Mouse (Mus musculus) granulocyte monocyte progenitor cell, adult 5-6 weeks (primary cell): Measurements from ENCODE around the gene Nr4a2. TPM values are rescaled to one million over a fixed set of nuclear protein-coding genes. Genes with fewer than 3 reads are reported as not detected.

Source experiments
- ATAC-seq: replicated peaks from 2 replicates; pipeline ENCODE4 v1.8.0; 2016; ENCODE audit warnings: mild to moderate bottlenecking, moderate TSS enrichment, inconsistent platforms; ENCODE audit not compliant: poor library complexity, severe bottlenecking
- total RNA-seq, 2 experiments: library from RNA; stranded (forward) in 1 of 2; stranded (reverse) in 1 of 2; fragments of 200-712, 200-1000 nt in 1 of 2; fragments of >200 nt in 1 of 2; fragmentation: Nextera tagmentation in 1 of 2; gene quantifications; 2 replicates each; pipeline ENCODE4 v1.2.3; 2014 to 2017

Nr4a2 gene
- total RNA-seq (2014; fragmentation: Nextera tagmentation) = 4.5 and 4.9 TPM in 2 replicates
- total RNA-seq (2017) = 1.3 and 2.1 TPM in 2 replicates

GRCm38 (mm10) chr2:57123991-57124840, at the start of gene Nr4a2:
TSS of gene Nr4a2 (minus strand) at chr2:57124003.
- peak; percentile 91 for ATAC-seq

- ATAC-seq = no peak
These were observed 41.6 kb upstream of the Nr4a2 start for GRCm38 (mm10) chr2:57165416-57165815.

GRCm38 (mm10) chr2:57156814-57157213, 33.0 kb upstream of the Nr4a2 start:
- no peak for ATAC-seq

- ATAC-seq = no peak
These were observed 26.0 kb upstream of the Nr4a2 start for GRCm38 (mm10) chr2:57149796-57150195.

- ATAC-seq = no peak
These were observed 24.4 kb upstream of the Nr4a2 start for GRCm38 (mm10) chr2:57148231-57148630.

- no peak for ATAC-seq
These were observed 22.0 kb upstream of the Nr4a2 start for GRCm38 (mm10) chr2:57145646-57146421.

GRCm38 (mm10) chr2:57138594-57138993, 14.8 kb upstream of the Nr4a2 start:
- no peak for ATAC-seq

GRCm38 (mm10) chr2:57127461-57127860, 3.7 kb upstream of the Nr4a2 start:
- ATAC-seq = no peak

GRCm38 (mm10) chr2:57125891-57126290, 2.1 kb upstream of the Nr4a2 start:
- ATAC-seq = no peak

GRCm38 (mm10) chr2:57122986-57123980, 520 bp downstream of the Nr4a2 start:
- peak; percentile 51 for ATAC-seq

- no peak for ATAC-seq
These were observed 2.7 kb downstream of the Nr4a2 start for GRCm38 (mm10) chr2:57121110-57121509.

GRCm38 (mm10) chr2:57117201-57117951, 6.4 kb downstream of the Nr4a2 start:
- peak; percentile 47 for ATAC-seq

GRCm38 (mm10) chr2:57116366-57117200, 7.2 kb downstream of the Nr4a2 start:
- ATAC-seq = peak; percentile 62

GRCm38 (mm10) chr2:57115864-57116365, 7.9 kb downstream of the Nr4a2 start:
- ATAC-seq = no peak

- ATAC-seq = 0 out of 2 replicates have a peak, but pooled peaks have one; percentile 0
These were observed 8.5 kb downstream of the Nr4a2 start for GRCm38 (mm10) chr2:57115181-57115863.

- ATAC-seq = peak; percentile 42
These were observed 9.3 kb downstream of the Nr4a2 start for GRCm38 (mm10) chr2:57114211-57115151.

GRCm38 (mm10) chr2:57113431-57113830, 10.4 kb downstream of the Nr4a2 start:
- no peak for ATAC-seq
